Mouse (Mus musculus) CH12.LX (cell line): ENCODE results near the gene Prmt1. TPM values are rescaled to one million over a fixed set of nuclear protein-coding genes. Genes with fewer than 3 reads are reported as not detected.

ENCODE experiments used
- DNase-seq: peaks from one replicate; pipeline ENCODE4 v3.0.0-alpha.2; 2013; ENCODE audit errors: extremely low read depth
- H3K27ac ChIP-seq: 2 replicates; pipeline ENCODE4 v1.5.1; 2012; ENCODE audit warnings: low read depth, mild to moderate bottlenecking, control low read depth, moderate library complexity; ENCODE audit not compliant: insufficient read depth
- H3K27me3 ChIP-seq: replicated peaks from 2 replicates; pipeline ENCODE3; 2012; ENCODE audit warnings: inconsistent platforms
- H3K36me3 ChIP-seq, 2 experiments: replicated peaks in 1 of 2; 2 replicates each; pipeline versions ENCODE3 to v1.6.1; 2012; ENCODE audit warnings: inconsistent platforms in 1 of 2, low read length in 1 of 2, mild to moderate bottlenecking in 1 of 2, mixed read lengths in 1 of 2, moderate library complexity in 1 of 2; ENCODE audit not compliant: control insufficient read depth in 1 of 2, insufficient read depth in 1 of 2
- H3K4me1 ChIP-seq, 2 experiments: 2 replicates each; pipeline ENCODE4 v1.6.1; 2012; ENCODE audit warnings: inconsistent platforms in 1 of 2, moderate library complexity in 1 of 2; ENCODE audit not compliant: insufficient read depth in 2 of 2, control insufficient read depth in 1 of 2
- H3K4me2 ChIP-seq: 2 replicates; pipeline ENCODE4 v1.6.1; 2012; ENCODE audit warnings: low read depth, mild to moderate bottlenecking, control low read depth; ENCODE audit not compliant: poor library complexity, insufficient read depth, severe bottlenecking
- H3K4me3 ChIP-seq, 3 experiments: fragments of 150-350 bp in 1 of 3; sonication (generic) in 1 of 3; replicated peaks in 1 of 3; 2 replicates each; pipeline versions ENCODE3 to v1.5.1; 2011 to 2012; ENCODE audit warnings: low read depth in 2 of 3, low read length in 2 of 3, mild to moderate bottlenecking in 2 of 3, moderate library complexity in 2 of 3, control low read depth in 1 of 3, improper control_type of control experiment in 1 of 3, inconsistent platforms in 1 of 3, mixed read lengths in 1 of 3; ENCODE audit not compliant: poor library complexity in 1 of 3
- H3K79me2 ChIP-seq: replicated peaks from 2 replicates; pipeline ENCODE4 v1.6.1; 2012; ENCODE audit warnings: mild to moderate bottlenecking, moderate library complexity; ENCODE audit not compliant: control insufficient read depth, poor library complexity, insufficient read depth, severe bottlenecking; ENCODE audit errors: extremely low read depth
- H3K9ac ChIP-seq: 2 replicates; pipeline ENCODE4 v1.6.1; 2012; ENCODE audit warnings: low read depth, mild to moderate bottlenecking, control low read depth, moderate library complexity; ENCODE audit not compliant: insufficient read depth
- H3K9me3 ChIP-seq: replicated peaks from 2 replicates; pipeline ENCODE3; 2012; ENCODE audit warnings: low read length, inconsistent platforms, mixed read lengths
- BHLHE40 ChIP-seq: IDR thresholded peaks from 2 replicates; pipeline ENCODE4 v1.6.1; 2011; ENCODE audit warnings: mild to moderate bottlenecking, low read depth, low read length, improper control_type of control experiment
- CTCF ChIP-seq, 2 experiments: IDR thresholded peaks in 1 of 2; conservative IDR thresholded peaks in 1 of 2; 2 replicates each; pipeline ENCODE4 v1.5.1; 2011 to 2012; ENCODE audit warnings: low read depth in 2 of 2, low read length in 2 of 2, improper control_type of control experiment in 1 of 2, inconsistent platforms in 1 of 2, mild to moderate bottlenecking in 1 of 2, moderate library complexity in 1 of 2
- E2F4 ChIP-seq: IDR thresholded peaks from 2 replicates; pipeline ENCODE4 v1.6.1; 2011; ENCODE audit warnings: low read depth, low read length, improper control_type of control experiment; ENCODE audit not compliant: insufficient replicate concordance
- ELF1 ChIP-seq: IDR thresholded peaks from 2 replicates; pipeline ENCODE4 v1.6.1; 2014; ENCODE audit warnings: low read depth, mild to moderate bottlenecking, inconsistent platforms, low read length, improper control_type of control experiment
- GABPA ChIP-seq: IDR thresholded peaks from 2 replicates; pipeline ENCODE4 v1.6.1; 2012; ENCODE audit warnings: low read depth, low read length, improper control_type of control experiment, inconsistent platforms; ENCODE audit not compliant: insufficient replicate concordance
- HCFC1 ChIP-seq: IDR thresholded peaks from 2 replicates; pipeline ENCODE4 v1.6.1; 2012; ENCODE audit warnings: low read depth, mild to moderate bottlenecking, inconsistent platforms, low read length, improper control_type of control experiment
- JUN ChIP-seq: IDR thresholded peaks from 2 replicates; pipeline ENCODE4 v1.6.1; 2011; ENCODE audit warnings: low read depth, mild to moderate bottlenecking, low read length, improper control_type of control experiment, moderate library complexity; ENCODE audit not compliant: insufficient read depth
- KAT2A ChIP-seq: IDR thresholded peaks from 2 replicates; pipeline ENCODE4 v1.6.1; 2012; ENCODE audit warnings: low read length, improper control_type of control experiment, inconsistent platforms; ENCODE audit not compliant: insufficient replicate concordance
- MAFK ChIP-seq: IDR thresholded peaks from 2 replicates; pipeline ENCODE4 v1.6.1; 2011; ENCODE audit warnings: low read length, improper control_type of control experiment; ENCODE audit not compliant: insufficient replicate concordance
- MEF2A ChIP-seq: IDR thresholded peaks from 2 replicates; pipeline ENCODE4 v1.6.1; 2014; ENCODE audit warnings: low read depth, mild to moderate bottlenecking, inconsistent platforms, low read length, improper control_type of control experiment, borderline replicate concordance
- MXI1 ChIP-seq: IDR thresholded peaks from 2 replicates; pipeline ENCODE4 v1.6.1; 2011; ENCODE audit warnings: mild to moderate bottlenecking, low read depth, low read length, improper control_type of control experiment
- PAX5 ChIP-seq: IDR thresholded peaks from 2 replicates; pipeline ENCODE4 v1.6.1; 2012; ENCODE audit warnings: low read length, inconsistent platforms, mixed read lengths
- UBTF ChIP-seq: IDR thresholded peaks from 2 replicates; pipeline ENCODE4 v1.6.1; 2012; ENCODE audit warnings: low read depth, mild to moderate bottlenecking, inconsistent platforms, low read length, improper control_type of control experiment, moderate library complexity
- USF1 ChIP-seq: IDR thresholded peaks from 2 replicates; pipeline ENCODE4 v1.6.1; 2014; ENCODE audit warnings: low read depth, mild to moderate bottlenecking, inconsistent platforms, low read length, improper control_type of control experiment
- USF2 ChIP-seq: conservative IDR thresholded peaks from 2 replicates; pipeline ENCODE4 v1.6.1; 2011; ENCODE audit warnings: low read depth, low read length, improper control_type of control experiment
- ZC3H11A ChIP-seq: IDR thresholded peaks from 2 replicates; pipeline ENCODE4 v1.6.1; 2012; ENCODE audit warnings: low read depth, mild to moderate bottlenecking, inconsistent platforms, low read length, improper control_type of control experiment
- ZKSCAN1 ChIP-seq: IDR thresholded peaks from 2 replicates; pipeline ENCODE4 v1.6.1; 2012; ENCODE audit warnings: low read depth, inconsistent platforms, low read length, improper control_type of control experiment, borderline replicate concordance
- ZMIZ1 ChIP-seq: IDR thresholded peaks from 2 replicates; pipeline ENCODE4 v1.6.1; 2012; ENCODE audit warnings: low read depth, mild to moderate bottlenecking, inconsistent platforms, low read length, improper control_type of control experiment
- ZNF384 ChIP-seq: IDR thresholded peaks from 2 replicates; pipeline ENCODE4 v1.6.1; 2012; ENCODE audit warnings: low read depth, low read length, improper control_type of control experiment, inconsistent platforms
- dilution Hi-C: fragments of 300-500 bp; cut with MboI; formaldehyde crosslinking; loops from 2 replicates; pipeline ENCODE4 v1.14.3; 2020; ENCODE audit warnings: low sequenced_read_pairs; ENCODE audit not compliant: extremely low pct_unique_long_range_greater_than_20kb, extremely low pct_ligation_motif_present
- in situ Hi-C: fragments of 300-500 bp; cut with MboI; formaldehyde crosslinking; loops from 3 replicates; pipeline ENCODE4 v1.14.3; 2019; ENCODE audit warnings: low sequenced_read_pairs, low pct_ligation_motif_present, low pct_unique_long_range_greater_than_20kb, mixed read lengths
- polyA plus RNA-seq: library from polyadenylated mRNA; unstranded; fragments of >175 nt; gene quantifications from 2 replicates; pipeline ENCODE4 v1.2.1, GENCODE M21; 2012; ENCODE audit warnings: low read depth; ENCODE audit not compliant: insufficient read length
- total RNA-seq, 2 experiments: library from RNA; depleted of rRNA; stranded (reverse); fragments of 300-350 nt in 1 of 2; fragments of >200 nt in 1 of 2; gene quantifications; 2 replicates each; pipeline ENCODE4 v1.2.3; 2012 to 2014

Prmt1 gene
- total and polyA plus RNA-seq, 3 experiments = 231 to 642 (median 340) TPM

DNA sequence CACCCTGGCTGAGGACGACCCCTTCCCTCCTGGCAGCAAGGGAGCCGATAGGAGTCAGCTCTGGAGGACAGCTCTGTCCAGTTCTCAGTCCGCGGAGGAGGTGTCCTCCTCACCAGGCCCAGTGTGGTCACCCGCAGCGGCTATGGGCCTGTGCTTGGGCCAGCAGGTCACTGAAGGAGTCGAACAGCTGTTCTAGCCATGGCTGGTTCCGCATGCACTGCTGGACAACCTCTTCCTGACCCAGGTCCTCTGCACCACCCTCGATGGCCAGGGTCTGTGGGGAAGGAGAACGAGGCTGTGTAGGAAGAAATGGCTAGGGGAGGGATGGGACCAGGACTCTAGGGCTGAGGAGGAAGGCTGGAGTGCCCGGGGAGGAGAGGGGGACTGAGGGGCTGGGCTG lies 42.0 kb upstream of the Prmt1 start:
- Histone ChIP-seq H3K4me2 (no peak overlapping the region), H3K27ac (no peak overlapping the region), H3K27me3 (no peaks in the 10 kb centered on the region), H3K4me3 (no peak overlapping the region), H3K79me2 (no peaks in the 10 kb centered on the region), H3K9me3 (no peaks in the 10 kb centered on the region), H3K4me1 (no peaks in the 10 kb centered on the region; a peak in 1 of 4 replicates), H3K36me3 (peaks cover 47 to 80% of the 10 kb centered on the region in 2 experiments), H3K9ac (no peak overlapping the region)
- DNase-seq = no peak
- dilution Hi-C loops = no loop called here
- in situ Hi-C loops = no loop called here
- no peak for TF ChIP-seq USF2
- TF ChIP-seq KAT2A = no peak
- no peak for TF ChIP-seq USF1
- no peak for TF ChIP-seq GABPA
- TF ChIP-seq ELF1 = no peak
- no peak for TF ChIP-seq HCFC1
- TF ChIP-seq ZMIZ1 = no peak

DNA sequence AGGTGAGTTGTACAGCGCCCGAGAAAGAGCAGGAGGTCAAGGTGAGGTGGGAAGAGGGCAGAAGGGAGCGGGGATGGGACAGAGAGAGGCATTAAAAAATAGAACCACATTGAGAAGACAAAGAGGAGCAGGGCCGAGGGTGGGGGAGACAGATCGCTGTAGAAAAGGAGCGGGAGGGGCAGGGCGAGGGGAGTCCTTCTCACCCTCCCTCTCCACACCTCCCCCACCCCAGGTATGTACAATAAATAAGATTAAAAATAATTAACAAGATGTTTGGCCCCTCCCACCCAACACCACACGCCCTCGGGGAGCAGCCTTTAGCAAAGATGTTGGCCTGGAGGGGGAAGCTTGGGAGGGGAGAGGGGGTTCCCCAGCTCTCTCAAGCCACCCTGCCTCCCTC lies 41.4 kb upstream of the Prmt1 start:
- H3K4me3 ChIP-seq = no peak overlapping the region
- H3K27me3 ChIP-seq = no peaks in the 10 kb centered on the region
- no peak overlapping the region for H3K4me2 ChIP-seq
- peaks cover 42 to 75% of the 10 kb centered on the region in 2 experiments for H3K36me3 ChIP-seq
- H3K4me1 ChIP-seq = no peaks in the 10 kb centered on the region; a peak in 1 of 4 replicates
- dilution Hi-C loops = no loop called here
- H3K9ac ChIP-seq = no peak overlapping the region
- DNase-seq = no peak
- H3K9me3 ChIP-seq = no peaks in the 10 kb centered on the region
- no peaks in the 10 kb centered on the region for H3K79me2 ChIP-seq
- no peak overlapping the region for H3K27ac ChIP-seq
- in situ Hi-C loops = no loop called here
- TF ChIP-seq UBTF = no peak
- TF ChIP-seq PAX5 = no peak
- TF ChIP-seq MEF2A = no peak
- no peak for TF ChIP-seq MXI1
- TF ChIP-seq CTCF (conservative IDR thresholded peaks at IDR 0.05 in 1 of 2, IDR thresholded peaks at IDR 0.05 in 1 of 2; ENCODE audit: low read depth in 2 of 2, low read length in 2 of 2) = no peak
- no peak for TF ChIP-seq ZKSCAN1
- no peak for TF ChIP-seq ZC3H11A
- TF ChIP-seq JUN = no peak
- no peak for TF ChIP-seq GABPA
- TF ChIP-seq BHLHE40 = no peak
- TF ChIP-seq E2F4 = no peak
- no peak for TF ChIP-seq MAFK
- no peak for TF ChIP-seq ZNF384
